Mouse (Mus musculus) kidney, adult 10 weeks (tissue): Measurements from ENCODE around the gene Tbrg1. TPM values are rescaled to one million over a fixed set of nuclear protein-coding genes. Genes with fewer than 3 reads are reported as not detected.

Source experiments
- polyA plus RNA-seq: library from polyadenylated mRNA; stranded (reverse); fragments of 350-450 nt; fragmentation: Illumina TruSeq; extraction: RNeasy Lipid Tissue Mini Kit (QIAGEN cat#74804); gene quantifications from one replicate; pipeline ENCODE4 v1.2.3, GENCODE M21; 2014; ENCODE audit warnings: low read depth, low replicate concordance

Gene Tbrg1
- 12.4 TPM for polyA plus RNA-seq

DNA sequence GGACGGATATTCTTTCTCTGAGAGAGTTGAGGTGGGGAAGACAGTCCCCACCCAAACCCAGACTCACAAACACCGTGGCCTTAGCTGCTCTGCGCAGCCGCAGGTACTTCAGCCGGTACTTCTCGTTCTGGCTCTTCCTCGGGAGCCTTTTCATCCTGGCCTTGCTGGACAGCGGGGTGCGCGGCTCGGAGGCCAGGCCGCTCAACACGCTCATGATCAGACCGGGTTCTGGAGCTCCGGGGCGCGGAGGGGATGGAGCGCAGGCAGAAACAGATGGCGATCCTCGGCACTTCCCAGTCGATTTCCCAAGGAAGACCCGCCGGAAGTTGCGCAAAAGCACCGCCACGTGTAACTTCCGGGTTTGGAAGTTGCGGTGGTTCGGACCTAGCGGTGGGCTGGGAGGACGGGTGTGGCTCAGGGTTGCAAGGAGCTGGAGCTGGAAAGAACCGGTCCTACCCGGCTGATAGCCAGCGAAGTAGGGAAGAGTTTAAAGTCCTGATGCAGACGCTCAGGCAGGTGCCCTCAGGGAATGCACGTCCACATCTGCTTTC lies at the start of gene Tbrg1:
Gene Tbrg1 (minus strand): TSS at position 382 of the 551 bp plus-strand sequence.

DNA sequence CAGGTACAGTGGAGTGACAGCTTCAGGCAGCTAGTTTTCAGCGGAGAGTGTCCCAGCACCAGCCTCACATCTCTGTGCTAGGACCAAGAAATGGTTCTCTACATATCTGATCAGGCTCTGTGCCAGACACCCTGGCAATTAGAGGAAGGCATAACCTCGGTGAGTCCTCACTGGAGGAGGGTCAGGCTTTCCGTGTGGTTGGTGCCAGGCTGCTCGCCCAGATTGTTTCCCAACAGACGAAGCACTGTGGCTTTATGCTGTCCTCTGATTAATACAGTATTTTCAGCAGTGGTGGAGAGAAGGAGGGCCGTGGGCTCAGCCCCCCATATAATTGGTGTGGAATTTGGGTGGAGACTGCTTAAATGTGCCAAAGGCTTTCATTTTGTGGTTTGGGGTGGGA lies 12.0 kb upstream of the Tbrg1 start, which contains the start of gene Panx3:
Gene Panx3 (minus strand): TSS at position 121 of the 400 bp plus-strand sequence.

DNA sequence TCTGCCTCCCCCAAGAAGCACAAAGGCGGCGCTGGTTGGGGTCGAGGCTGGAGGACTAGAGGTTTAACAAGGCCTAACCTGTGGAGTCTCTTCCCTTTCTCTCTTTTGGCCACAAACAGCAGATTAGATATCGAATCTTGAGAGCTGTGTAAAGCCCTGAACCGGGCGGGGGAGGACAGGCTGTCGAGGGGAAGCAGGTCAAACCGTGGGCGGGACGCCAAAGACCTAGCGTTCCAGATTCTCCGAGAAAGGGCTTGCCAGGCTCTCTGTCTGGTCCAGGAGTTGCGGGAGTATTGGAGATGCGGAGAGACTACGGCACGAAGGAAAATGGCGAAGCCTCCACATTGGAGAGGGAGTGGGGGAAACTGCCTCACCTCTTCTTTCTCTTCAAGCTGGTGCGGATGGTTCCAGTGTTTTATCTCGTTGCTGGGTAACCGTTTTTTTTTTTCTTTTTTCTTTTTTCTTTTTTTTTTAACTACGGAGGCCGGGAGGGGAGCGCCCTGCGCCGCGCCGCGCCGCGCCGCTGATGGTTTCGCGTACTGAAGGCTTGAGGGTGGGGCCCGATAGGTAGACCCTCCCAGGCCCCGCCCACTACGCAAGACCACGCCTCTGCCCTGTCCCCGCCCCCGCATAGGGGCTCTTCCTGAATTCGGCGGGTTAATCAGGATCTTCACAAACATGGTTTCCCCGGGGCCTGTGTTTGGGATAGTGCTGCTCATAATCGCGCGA lies 43.8 kb downstream of the Tbrg1 start, which contains the start of gene Spa17:
Gene Spa17 (minus strand): TSS at position 541 of the 729 bp plus-strand sequence.

Other genes starting within 250 kb of the Tbrg1 start
- gene Robo3, start 224.1 kb downstream of the Tbrg1 start, polyA plus RNA-seq: 0.44 TPM
- 25.3 TPM for gene Msantd2, start 168.0 kb downstream of the Tbrg1 start, polyA plus RNA-seq
- gene Esam, start 129.2 kb downstream of the Tbrg1 start, polyA plus RNA-seq: 8.1 TPM
- 0.81 TPM for gene Vsig2, start 118.1 kb downstream of the Tbrg1 start, polyA plus RNA-seq
- 0.32 TPM for gene Nrgn, start 104.4 kb downstream of the Tbrg1 start, polyA plus RNA-seq
- gene Siae, start 101.6 kb downstream of the Tbrg1 start, polyA plus RNA-seq: 36.8 TPM
- 52.4 TPM for gene Spa17, start 43.6 kb downstream of the Tbrg1 start, polyA plus RNA-seq
- gene Panx3, start 11.9 kb upstream of the Tbrg1 start, polyA plus RNA-seq: not detected
- gene Olfr160, start 58.9 kb upstream of the Tbrg1 start, polyA plus RNA-seq: not detected
- gene Olfr874, start 87.8 kb upstream of the Tbrg1 start, polyA plus RNA-seq: not detected
- not detected for gene Olfr875, start 114.5 kb upstream of the Tbrg1 start, polyA plus RNA-seq
- gene Olfr876, start 145.7 kb upstream of the Tbrg1 start, polyA plus RNA-seq: not detected
- not detected for gene Olfr877, start 197.0 kb upstream of the Tbrg1 start, polyA plus RNA-seq
- not detected for gene Olfr145, start 239.4 kb upstream of the Tbrg1 start, polyA plus RNA-seq